Mouse (Mus musculus) cerebellum, postnatal 14 days (tissue): ENCODE results near the gene H60b.
"Not testable (repeated sequence)": the region's sequence is repeated elsewhere in the genome, so short reads cannot be mapped to it uniquely, and the experiment has no call there.

Experiments
- DNase-seq, 2 experiments: peaks; one replicate each; pipeline ENCODE4 v3.0.0; 2021; ENCODE audit warnings: mixed read lengths in 2 of 2

H60b gene

DNA sequence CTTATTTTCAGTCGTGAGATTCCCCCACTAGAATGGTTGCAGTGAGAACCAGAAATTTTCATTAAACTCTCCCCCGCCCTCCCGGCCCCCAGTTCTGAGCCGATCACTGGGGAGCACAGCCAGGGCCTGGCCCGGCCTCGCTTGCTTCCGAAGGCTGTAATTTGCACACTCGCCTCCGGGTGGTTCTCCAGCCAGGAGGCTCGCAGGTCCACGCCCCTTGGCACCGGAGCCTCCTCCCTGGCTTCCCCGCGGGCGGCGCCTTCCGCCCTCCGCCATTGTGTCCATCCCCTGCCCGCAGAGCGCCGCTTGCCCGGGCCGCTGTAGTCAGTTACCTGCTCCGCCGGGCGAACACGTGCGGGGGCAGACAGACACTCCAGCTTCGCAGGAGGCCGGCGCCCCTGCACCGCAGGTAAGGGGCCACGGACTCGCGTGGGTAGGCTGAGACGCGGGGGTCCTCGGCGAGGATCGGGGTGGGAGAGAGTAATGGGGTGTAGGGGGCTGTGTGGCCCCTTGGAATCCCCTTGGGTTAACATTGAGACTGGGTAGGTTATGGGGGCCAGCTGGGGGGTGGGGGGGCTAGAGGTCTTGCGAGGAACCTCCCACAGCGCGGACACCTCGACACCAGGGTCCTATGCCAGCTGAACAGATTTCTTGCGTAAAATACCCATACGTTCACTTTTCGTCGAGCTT is at the start of gene H60b, which contains the start of gene Raet1e:
Gene H60b (plus strand): TSS at position 277 of the 690 bp plus-strand sequence.
Gene Raet1e (plus strand): TSS at position 260 of the 690 bp plus-strand sequence.
- DNase-seq = peak; percentile 37 to 39

DNA sequence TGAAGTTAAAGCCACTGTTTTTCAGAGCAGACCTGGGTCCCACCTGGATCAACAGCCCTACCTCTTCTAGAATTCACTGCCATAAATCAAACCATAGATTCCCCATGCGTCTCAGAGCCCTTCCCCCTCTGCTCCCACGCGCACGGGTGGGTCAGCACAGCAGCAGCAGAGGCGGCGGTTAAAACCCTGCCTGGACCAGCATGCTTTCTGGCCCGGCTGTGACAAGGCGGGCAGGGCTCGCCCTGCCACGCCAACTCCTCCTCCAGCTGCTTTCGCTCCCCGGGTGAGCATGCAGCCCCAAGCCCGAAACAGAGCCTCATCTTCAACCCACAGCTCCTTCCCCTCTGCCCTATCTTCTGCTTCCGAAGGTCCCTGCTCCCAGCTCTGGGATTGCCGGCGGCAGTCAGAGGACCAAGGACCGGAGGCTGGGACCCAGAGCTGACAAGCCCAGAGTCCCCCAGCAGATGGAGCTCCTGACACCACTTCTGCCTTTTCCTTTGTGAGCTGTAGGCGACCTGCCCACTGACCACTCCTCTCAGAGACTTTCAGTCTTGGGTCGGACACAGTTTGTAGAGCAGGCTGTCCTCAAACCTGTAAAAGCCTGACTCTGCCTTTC is 17.6 kb upstream of the H60b start:
- DNase-seq = peak; percentile 86

DNA sequence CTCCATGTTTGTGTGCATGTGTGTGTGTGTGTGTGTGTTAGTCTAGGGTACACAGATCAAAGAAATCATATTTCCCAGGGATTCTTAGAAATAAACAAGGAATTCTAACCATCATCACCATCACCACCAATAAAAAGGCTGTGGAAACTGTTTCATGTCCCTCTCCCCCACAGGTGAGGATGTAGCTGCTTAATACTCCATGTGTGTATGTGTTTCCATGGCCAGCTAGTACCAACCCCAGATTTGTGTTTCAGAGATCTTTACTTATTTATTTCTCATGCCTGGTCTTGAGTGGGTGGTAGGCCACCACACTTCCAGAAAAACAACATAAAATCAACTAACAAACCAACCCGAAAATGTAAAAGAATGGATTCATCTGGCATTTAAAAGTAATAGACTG is 16.2 kb upstream of the H60b start:
- peak in 1 of 2 experiments; percentile 15 for DNase-seq

DNA sequence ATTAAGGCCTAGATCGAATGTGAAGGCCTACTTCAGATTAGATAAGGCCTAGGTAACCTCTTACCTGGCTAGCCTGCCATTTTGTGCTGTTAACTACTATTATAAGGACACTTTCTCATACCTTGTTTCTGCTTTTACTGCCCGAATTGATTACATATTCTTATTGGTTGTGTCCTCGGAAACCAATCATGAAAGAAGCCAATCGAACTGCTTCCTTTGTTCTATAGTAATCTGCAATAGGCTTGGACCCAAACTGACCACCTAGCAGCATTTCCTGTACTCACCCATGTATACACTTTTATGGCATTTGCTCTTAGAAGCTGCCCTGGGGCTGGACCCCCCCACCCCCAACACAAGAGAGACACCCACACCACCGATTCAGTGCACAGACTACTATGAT is 15.5 kb upstream of the H60b start:
- no peak for DNase-seq

DNA sequence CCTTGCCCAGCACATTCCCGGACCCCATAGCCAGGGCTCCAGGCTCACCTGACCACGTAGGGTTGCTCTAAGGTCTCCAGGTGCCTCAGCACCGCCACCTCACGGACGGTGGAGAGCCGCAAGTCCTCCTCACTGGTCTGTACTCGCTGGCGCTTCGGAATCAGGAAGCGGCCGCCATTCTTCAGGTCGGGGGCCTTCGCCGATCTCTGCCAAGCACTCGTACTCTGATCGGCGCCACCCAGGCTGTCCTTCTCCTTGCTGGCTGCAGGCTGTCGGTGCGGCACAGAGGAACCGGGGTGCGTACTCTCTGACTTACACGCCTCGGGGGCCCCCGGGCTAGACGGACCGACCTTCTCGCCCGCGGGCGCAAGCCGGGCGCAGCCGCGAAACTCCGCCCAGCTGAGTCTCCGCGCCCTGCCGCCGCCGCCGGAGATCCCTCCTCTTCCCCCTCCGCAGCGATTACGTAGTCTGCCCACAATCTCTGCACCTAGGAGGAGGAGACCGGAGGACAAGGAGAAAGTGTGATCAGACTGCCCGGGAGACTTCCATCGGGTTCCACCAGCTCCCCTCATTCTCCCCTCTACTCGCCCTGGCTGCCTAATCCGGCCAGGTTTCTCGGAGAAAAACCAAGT is 9.8 kb upstream of the H60b start:
- DNase-seq = peak; percentile 63 to 64

DNA sequence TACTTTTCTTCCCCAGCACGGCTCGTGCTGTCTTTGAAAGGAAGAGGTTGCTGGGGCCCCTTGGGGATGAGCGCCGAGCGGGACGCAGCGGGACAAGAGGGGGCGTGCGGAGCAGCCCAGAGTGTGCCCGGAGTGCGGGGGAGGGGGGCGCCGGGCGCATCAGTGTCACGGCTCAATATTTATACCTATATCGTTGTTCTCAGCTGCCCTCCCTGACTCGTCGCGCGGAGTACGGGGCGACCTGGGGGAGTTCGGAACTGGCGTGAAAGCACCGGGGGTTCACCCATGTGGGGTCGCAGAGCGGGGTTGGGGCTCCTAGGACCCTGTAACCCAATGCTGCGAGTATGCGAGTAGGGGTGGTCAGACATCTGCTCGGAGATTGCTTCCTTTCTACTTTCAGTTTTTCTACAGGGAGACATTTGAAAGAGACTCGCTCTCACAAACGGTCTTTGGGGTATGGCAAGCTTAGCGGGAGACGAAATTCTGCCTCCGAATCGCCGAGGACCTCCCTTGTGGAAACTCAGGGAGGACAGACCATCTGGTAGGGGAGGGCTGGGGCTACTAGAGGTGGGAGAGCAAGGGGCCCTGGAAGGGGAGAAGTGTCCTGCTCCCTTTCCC is 9.2 kb upstream of the H60b start, which contains the start of gene E030030I06Rik:
Gene E030030I06Rik (minus strand): TSS at position 198 of the 618 bp plus-strand sequence.
- DNase-seq = peak; percentile 22 to 38

DNA sequence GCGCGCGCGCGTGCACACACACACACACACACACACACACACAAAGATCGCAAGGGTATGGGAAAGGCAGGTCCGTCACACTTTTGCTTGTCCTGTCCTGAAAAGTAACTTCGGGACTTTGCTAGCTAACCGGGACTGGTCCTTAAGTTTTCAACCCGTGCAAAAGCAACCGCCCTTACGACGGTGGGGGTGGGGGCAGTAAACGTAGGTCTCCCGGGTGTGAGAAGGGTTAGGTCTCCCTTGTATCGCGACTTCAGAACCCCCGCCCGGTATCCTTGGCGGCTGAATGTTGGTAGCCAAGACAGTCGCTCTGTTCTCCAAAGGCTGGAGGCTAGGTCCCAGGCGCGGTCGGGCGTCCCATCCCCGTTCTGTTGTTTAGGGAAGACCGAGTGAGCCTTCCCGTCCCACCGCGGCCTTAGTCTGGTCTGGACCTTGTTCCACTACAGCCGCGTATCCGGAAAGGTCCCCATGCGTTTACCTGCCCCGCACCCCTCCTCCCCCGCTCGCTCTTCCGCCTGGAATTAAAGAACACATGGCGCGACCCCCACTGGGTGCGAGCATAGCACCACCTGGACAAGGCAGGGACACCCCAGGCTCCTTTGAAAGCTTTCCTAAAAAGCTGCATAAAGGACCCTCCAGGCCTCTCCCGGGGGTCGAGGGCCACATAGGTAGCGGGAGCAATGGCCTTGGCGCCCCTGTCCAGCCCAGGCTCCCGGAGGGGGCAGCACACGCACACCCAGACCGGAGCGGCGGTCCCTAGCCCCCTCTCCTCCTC is 8.5 kb upstream of the H60b start:
- peak; percentile 23 to 25 for DNase-seq

DNA sequence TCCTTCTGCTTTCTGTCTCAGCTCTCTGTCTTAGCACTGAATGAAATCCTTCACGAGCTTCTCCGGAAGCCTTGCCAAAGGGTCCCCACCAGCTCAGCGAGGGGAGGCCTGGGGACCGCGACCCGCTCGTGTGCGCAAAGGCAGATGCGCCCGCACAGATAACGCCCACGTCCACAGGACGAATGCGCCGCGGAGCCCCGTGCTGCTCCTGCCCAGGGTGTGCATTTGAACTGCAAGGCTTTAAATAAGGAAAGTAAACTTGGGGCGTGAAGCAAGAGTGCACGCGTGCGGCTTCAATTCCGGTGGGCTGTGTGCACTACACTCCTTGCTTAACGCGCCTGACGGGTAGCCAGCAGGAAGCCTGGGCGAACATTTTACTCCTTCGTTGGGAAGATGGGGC is 7.8 kb upstream of the H60b start:
- DNase-seq = peak in 1 of 2 experiments; percentile 16

DNA sequence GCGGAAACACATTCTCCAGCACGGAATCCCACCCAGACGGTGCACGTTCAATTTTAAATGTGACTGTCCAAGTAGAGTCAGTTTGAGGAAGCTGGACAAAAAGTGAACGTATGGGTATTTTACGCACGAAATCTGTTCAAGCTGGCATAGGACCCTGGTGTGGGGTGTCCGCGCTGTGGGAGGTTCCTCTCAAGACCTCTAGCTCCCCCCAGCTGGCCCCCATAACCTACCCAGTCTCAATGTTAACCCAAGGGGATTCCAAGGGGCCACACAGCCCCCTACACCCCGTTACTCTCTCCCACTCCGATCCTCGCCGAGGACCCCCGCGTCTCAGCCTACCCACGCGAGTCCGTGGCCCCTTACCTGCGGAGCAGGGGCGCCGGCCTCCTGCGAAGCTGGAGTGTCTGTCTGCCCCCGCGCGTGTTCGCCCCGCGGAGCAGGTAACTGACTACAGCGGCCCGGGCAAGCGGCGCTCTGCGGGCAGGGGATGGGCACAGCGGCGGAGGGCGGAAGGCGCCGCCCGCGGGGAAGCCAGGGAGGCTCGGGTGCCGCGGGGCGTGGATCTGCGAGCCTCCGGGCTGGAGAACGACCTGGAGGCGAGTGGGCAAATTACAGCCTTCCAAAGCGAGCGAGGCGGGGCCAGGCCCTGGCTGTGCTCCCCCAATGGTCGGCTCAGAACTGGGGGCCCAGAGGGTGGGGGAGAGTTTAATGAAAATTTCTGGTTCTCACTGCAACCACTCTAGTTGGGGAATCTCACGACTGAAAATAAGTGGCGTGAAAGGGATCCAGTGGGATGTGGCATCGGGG is 7.1 kb upstream of the H60b start:
- peak; percentile 15 to 20 for DNase-seq

DNA sequence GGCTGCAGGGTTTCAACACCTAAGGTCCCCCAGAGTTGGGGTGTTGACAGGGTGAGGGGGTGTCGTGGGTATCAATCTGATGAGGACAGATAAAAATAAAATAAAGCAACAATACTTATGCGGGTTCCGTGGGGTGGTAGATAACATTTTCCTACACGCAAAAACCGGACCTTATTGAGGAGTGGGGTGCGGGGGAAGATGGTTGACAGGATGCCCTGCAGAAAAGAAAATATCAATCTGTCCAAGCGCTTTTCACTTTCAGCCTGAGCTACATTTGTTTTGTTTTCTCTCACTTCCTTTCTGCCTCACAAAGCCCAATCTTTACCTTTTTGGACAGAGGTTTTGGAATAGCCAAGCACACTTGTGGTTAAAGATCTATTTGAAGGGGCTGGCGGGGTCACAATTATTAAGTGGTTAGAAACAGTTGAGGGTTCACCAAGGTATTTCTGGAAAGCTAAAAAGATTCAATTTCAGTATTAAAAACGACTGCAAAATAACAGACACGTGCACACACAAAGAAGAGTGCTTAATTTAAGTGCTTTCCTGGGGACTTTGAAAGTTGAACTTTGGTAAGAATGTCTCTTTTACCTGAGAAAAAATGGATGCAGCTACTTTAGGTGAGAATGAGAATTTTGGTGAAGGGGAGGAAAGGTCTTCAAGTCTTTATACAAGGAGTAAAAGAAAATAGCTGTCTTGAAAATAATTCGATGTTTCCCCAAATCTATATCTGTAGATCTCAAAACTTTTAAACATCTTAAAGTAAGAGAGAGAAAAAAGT is 6.3 kb upstream of the H60b start:
- peak in 1 of 2 experiments; percentile 25 for DNase-seq

DNA sequence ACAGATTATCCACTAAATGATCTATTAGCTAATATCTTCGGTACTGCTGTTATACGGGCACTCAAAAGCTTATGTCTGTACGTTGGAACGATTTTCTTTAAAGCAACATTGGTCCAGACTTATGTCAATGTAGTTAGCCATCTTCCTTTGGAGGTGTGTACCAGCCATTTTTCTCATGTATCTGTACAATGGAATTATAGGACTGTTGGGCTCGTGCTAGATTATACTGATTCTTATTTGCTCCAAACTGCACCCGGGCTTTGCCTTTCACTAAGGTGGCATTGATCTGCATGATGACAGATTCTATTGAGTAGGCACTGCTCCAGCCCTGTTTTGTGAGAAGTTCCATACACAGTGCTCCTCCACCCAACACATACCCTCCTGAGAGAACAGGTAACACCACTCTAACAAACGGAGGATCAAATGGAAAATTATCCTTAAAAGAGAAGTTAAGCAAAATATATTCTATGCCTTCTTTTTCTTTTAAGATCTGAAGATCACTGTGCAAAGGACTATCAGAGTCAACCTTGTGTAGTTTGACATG is 5.2 kb upstream of the H60b start:
- peak in 1 of 2 experiments; percentile 30 for DNase-seq

DNA sequence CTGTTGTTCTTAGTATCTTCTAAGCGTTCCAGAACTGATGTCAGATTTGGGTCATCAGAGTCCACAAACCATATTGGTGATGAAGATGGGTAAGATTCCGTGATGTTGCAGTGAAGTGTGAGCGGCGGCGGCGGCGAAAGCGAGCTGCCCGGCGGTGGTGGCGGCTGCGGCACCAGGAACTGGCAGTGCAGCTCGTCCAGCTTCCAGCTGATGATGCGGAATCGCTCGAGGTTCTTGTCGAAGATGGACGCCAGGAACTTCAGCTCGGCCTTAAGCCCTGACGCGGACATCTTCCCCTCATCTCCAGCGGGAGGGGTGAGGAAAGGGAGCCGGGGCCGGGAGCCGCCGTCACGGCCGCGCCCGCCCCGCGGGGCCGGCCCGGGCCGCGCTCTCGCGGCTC is 4.3 kb upstream of the H60b start:
- peak; percentile 19 to 42 for DNase-seq

DNA sequence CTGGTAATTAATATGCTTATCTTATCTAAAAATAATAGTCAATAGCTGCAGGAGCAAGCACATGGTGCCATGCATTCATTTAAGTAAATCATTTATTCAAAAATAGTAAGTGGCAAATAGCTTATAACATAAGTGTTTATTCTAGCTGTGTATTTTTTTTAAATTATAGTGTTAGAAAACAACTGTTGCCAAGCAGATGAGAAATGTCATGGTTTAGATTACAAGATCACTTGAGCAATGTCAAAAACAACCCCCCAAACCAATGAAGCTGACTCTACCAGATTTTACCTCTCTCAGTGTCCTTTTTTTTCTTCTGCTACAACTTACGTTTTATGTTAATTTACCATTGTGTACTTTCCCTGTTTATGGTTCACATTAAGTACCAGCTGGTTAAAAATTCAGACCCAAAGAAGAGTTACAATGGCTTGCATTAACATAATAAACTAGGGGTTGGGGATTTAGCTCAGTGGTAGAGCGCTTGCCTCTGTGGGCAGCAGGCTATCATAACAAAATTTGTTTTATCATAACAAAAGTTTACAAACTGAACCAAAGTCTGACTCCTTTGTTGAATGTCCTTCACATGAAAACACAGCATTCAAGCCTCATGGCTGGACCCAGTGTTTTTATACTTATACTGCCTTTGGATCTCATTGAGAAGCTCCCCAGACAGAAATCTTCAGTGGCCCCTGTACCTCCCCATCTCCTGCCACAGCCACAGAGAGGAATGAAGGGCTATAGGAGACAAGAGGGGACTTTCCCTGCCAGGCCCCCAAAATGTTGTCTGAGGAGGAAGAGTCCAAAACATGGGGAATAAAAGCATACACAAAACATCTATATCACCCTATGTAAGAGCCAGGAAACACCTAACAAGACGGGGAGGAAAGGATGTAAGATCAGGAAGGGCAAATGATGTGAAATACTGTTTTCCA is 3.3 kb upstream of the H60b start:
- no peak for DNase-seq

DNA sequence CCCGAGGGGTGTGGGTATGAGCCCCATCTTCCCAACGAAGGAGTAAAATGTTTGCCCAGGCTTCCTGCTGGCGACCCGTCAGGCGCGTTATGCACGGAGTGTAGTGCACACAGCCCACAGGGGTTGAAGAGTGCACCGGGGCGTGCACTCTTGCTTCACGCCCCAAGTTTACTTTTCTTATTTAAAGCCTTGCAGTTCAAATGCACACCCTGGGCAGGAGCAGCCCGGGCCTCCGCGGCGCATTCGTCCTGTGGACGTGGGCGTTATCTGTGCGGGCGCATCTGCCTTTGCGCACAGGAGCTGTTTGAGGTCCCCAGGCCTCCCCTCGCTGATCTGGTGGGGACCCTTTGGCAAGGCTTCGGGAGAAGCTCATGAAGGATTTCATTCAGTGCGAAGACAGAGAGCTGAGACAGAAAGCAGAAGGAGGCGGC is 760 bp downstream of the H60b start:
- no peak for DNase-seq

DNA sequence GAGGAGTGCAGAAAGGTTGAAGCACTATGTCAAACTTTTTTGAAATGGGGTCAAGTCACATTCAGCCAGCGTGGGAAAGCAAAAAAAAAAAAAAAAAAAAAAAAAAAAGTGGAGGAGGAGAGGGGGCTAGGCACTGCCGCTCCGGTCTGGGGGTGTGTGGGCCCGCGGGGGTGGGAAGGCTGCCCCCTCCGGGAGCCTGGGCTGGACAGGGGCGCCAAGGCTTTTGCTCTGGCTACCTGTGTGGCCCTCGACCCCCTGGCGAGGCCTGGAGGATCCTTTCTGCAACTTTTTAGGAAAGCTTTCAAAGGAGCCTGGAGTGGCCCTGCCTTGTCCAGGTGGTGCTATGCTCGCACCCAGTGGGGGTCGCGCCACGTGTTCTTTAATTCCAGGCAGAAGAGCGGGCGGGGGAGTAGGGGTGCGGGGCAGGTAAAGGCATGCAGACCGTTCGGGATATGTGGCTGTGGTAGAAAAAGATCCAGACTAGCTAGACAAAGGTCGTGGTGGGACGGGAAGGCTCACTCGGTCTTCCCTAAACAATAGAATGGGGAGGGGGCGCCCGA is 1.3 kb downstream of the H60b start:
- no peak for DNase-seq

DNA sequence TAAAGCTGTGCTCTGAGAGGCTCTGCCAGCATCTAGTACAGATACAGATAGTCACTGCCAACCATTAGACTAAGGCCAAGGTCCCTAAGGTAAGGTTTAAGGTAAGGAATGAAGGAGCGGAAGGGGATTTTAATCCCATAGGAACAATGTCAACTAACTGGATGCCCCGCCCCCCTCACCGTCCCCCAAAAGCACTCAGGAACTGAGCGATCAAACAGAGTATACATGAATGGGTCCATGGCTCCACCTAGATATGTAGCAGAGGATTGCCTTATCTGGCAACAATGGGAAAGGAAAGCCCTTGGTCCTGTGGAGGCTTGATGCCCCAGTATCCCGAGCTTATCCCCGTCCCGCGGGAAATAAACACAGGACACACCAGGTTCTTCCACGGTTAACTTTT is 4.9 kb downstream of the H60b start:
- DNase-seq = not testable (repeated sequence)

DNA sequence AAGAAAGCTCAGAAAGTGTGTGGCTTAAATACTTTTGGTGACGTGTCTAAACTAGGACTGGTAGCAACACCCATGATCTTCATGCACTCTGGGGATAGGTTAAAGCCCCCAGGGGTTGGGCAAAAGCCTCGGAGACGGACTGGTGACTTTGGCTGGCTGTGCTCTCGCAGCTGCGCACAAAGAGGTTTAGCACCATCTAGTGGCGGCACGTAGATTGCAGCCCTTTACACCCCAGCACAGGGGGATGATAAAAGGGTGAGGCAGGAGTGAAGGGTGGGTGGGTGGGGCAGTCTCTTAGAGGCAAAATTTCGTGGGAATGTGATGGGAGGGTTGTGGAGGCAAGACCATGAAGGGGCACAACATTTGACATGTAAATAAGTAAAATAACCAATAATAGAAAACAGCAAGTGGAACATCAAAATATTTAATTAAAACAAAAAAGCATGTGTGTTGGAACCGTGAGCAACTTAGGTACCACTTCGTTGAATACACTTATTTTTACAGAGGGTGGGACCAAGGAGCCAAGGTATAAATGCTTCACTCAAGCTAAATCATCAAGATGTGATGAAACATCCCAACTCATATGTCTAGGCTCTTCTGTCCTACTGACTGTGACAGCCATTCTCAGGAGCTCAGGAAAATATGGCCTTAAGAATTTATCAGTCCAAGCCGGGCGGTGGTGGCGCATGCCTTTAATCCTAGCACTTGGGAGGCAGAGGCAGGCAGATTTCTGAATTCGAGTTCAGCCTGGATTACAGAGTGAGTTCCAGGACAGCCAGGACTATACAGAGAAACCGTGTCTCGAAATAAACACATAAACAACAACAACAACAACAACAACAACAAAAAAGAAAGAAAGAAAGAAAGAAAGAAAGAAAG is 5.6 kb downstream of the H60b start:
- peak; percentile 82 to 87 for DNase-seq
